Mouse (Mus musculus) megakaryocyte progenitor cell, adult 5-6 weeks (primary cell): ENCODE measurements at regions not wholly inside any gene's neighbourhood (a gene's known extent, or its start where the extent isn't known, plus 50 kb on each side); places are given as distances from the start of the nearest gene placed in this dataset.
A peak's percentile ranks its signal among the peaks of the same experiment; 100 is the strongest.

Source experiments
- ATAC-seq: replicated peaks from 2 replicates; pipeline ENCODE4 v1.8.0; 2016; ENCODE audit warnings: mild to moderate bottlenecking, moderate TSS enrichment, inconsistent platforms; ENCODE audit not compliant: poor library complexity

DNA sequence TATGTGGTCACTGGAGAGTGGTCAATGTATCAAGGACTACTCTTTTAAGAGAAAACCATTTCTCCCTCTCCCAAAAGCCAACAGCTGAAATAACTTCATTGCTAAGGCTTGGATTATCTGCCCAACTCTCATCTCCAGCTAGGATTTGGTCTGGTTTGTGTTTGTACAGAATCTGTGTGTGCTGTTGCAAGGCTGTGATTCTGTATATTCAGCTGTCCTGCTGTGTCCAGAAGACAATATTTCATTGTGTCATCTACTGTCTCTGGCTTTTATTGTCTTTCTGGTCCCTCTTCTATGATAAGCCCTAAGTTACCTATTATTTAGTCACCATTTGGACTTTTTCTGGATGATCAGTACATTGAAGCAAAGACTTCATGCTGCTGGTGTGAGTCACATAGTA, 110.9 kb downstream of the Cenpc1 start:
- ATAC-seq, result no peak

DNA sequence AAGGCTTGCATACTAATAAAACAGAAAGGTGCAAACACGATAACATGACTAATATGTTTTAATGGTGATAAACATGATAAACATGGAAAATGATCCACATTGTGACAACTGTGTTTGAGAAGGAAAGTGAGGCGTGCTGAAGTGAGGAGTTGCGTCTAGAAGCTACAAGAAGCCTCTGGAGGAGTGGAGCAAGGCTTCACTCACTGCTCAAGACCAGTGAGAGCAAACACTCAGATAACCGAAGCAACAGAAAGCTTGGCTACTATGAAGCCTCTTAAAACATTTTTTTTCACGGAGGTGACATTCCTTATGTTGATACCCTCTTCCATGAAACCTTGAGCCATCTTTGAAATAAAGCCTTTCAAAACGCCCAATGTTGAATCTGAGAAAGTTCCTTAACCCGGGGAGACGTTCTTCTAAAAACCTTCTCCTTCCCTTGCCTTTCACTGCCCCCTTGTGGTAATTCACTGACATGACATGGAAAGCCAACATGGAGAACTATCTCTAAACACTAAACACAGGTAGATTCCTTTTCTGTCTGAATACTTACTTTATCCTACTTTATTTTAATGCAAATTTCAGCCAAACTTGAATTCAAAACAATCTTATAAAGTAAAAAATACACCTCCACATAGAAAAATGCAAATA, 128.6 kb downstream of the Cenpc1 start:
- ATAC-seq, result peak; percentile 85

- no peak for ATAC-seq
Measured at GRCm38 (mm10) chr5:85918288-85918687, 147.1 kb downstream of the Cenpc1 start.

DNA sequence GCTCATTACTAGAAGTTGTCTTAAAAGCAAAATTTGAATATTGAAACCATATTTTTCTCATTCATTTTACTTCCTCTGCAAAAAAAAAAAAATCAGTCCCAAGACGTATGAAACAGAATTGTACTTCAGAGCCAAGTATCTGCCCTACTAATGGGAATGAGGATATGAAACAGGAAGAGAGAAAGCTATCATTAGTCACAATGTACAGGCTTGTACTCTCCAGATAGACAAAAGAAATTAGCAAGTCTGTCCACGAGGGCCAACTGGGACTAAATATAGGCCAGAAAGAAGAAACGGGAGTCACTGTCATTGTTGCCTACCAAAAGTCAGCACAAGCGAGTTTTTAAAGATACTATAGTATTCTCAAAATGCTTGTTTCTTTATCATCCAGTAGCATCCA, 150.4 kb downstream of the Cenpc1 start:
- peak; percentile 84 for ATAC-seq

DNA sequence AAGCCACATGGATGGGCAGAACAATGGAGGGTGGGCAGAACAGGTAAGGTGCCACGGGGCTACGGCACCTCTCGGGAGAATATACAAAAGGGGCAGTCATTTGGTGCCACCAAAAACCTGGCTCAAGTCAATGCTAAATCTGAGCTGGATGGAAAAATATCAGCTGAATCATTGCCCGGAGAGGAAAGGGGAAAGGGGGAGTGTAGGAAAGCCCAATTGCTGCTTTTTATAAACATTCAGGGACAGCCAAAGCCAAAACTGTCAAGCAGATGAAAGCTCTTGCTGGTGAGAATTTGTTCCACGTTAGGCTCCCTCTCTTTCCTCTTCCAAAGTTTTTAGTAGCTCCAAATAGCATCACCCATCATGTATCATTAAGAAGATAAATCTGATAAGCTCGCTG, 168.9 kb downstream of the Cenpc1 start:
- no peak for ATAC-seq

- ATAC-seq, result no peak
Measured at GRCm38 (mm10) chr5:85895814-85896213, 169.6 kb downstream of the Cenpc1 start.

GRCm38 (mm10) chr5:85870311-85870710, 195.1 kb downstream of the Cenpc1 start:
- no peak for ATAC-seq

- ATAC-seq, result no peak
Measured at GRCm38 (mm10) chr5:85832556-85832955, 232.8 kb downstream of the Cenpc1 start.

DNA sequence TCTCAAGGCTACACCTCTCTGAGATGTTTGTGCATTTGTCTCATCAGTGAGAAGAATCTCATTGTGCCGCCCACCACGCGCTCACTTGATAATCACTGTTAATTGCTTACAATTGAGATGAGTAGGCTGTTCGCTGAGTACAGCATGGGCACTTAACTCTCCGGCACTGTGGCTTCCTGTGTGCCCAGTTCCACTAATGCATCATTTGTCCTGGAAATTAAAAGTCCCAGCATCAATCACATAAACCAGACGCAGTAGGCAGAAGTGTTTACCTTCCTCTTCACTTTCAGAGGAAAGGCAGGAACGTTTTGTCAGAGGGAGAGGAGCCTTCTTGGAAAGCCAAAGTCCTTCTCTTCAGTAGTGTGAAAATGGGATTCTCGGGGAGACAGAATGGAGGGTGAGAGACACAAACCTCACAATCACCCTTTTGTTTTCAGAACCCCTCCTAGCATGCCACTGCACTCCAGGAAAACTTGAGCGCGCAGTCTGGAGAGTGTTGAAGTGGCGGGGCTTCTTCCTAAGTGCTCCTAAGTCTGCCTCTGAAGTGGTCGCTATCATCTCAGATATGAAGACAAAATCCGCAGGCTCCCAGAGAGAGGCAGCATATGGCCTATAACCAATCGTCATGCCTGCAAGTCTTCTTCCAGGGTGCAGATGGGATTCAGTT, 269.7 kb downstream of the Cenpc1 start:
- ATAC-seq, result no peak

DNA sequence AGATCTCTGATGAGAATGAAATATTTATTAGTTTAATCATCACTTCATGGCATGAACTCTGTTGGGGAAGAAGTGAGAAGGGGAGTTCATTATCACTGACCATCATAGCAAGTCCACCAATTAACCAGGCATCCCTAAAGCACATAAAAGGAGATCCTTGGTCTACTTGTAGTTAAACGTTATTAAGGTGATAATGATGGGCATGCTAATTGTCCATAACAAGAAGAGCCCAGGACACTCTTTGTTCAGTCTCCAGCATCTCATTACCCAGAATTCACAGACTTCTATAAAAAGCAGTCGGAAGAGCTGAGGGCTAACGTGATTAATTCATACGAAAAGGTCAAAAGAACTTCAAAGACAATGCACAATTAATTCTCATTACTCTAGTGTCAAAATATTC, 272.2 kb downstream of the Cenpc1 start:
- ATAC-seq, result no peak

DNA sequence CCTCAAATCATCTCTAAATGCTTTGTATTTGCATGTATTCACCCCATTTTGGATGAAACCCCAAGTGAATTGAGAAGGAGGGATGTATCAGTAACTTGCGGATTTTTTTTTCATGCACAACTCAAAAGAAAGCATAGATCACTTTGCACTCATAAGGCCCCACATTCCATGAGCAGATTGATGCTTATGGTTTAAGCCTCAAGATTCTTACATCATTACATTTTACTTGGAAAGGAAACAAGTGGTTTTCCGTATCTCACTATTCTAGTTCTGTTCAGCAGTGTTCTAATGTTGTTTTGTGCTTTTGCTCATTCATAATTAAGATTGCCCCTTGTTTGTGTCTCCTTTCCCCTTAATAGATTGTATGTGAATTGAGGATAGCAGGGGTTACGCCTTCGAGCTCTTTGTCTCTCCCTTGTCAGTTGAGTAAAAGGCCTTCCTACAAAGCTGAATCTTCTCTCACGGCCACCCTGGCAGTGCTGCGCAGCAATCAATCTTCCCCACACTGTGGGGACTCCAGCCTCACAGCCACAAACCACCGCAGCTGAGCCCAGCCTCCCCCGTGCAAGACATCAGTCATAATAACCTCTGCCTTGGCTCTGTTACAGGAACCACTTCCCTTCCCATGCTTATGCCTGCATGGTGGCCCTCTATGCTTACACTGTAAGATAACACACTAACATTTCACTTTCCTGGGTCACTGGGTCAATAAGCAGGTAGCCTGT, 284.5 kb downstream of the Cenpc1 start:
- peak; percentile 100 for ATAC-seq

- ATAC-seq, result no peak
Measured at GRCm38 (mm10) chr5:85780017-85780416, 285.4 kb downstream of the Cenpc1 start.

DNA sequence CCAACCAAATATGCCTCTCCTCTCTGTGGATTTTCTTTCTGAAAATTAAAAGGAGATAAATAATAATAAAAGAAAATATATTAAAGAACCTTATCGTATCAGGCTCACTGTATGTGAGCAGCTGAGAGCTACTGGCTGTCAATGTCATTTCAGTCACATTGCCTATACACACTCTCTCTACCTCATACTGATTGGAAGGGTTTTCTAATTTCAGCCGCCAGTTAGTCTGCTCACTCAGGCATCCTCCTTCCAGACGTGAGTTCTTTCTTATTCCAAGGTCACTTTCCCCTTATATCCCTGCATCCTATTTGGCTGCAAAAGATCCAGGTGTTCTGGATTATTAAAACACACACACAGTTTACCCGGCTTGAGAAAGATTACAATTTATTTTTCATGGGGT, 286.2 kb downstream of the Cenpc1 start:
- ATAC-seq, result no peak

DNA sequence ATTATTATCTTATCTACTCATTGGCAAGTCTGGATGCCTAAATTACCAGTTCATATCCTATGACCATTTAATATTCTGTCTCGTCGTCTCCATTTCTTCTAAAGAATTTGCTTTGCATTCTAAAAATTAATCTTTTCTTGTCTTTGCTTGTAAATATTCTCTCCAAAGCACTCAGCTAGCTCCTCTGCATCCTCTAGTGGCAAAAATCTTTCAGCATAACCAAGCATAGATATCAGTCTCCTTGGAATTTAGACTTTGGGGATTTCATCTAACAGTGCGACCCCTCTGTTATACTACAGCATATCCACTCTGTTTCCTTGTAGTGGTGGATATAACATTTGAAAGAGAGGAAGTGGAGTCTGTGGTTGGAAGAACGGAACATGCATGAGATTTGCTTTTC, 292.7 kb downstream of the Cenpc1 start:
- ATAC-seq, result no peak; the same call in 1 of the 2 replicates

DNA sequence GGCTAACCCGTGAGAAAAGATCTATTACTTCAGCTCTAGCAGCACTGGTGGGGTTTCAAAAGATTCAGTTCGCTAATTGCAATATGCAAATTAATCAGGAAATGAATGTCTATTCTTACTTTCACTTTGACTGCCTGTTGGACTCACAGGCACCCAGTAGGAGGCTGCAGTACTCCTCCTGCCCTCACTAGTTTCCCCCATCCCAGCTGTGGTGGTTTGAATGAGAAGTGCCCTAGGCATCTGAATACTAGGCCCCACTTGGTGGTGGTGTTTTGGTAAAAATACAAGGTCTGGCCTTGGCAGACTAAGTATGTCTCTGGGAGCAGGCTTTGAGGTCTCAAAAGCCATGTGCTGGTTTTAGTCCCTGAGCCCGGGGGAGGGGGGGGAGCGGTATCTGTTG, 293.3 kb downstream of the Cenpc1 start:
- peak; percentile 99 for ATAC-seq

DNA sequence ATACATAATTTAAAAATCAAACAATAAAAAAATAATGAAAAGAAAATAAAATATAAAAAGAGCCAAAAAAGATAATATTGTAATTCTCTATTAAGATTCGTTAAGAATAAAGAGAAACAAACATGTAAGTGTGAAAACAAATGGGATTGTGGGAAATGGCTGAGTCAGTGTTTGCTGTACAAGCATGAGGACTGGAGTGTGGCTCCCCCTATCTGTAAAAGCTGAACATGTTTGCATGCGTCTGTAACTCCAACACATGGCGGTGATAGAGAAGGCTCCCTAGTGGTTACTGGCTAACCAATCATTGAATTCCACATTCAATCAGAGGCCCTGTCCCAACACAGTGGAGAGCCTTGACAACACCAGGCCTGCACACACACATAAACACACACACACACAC, 298.2 kb downstream of the Cenpc1 start:
- peak; percentile 46 for ATAC-seq

- no peak for ATAC-seq
Measured at GRCm38 (mm10) chr5:85756716-85757115, 308.7 kb downstream of the Cenpc1 start.

GRCm38 (mm10) chr5:85754227-85754626, 311.2 kb downstream of the Cenpc1 start:
- no peak for ATAC-seq

DNA sequence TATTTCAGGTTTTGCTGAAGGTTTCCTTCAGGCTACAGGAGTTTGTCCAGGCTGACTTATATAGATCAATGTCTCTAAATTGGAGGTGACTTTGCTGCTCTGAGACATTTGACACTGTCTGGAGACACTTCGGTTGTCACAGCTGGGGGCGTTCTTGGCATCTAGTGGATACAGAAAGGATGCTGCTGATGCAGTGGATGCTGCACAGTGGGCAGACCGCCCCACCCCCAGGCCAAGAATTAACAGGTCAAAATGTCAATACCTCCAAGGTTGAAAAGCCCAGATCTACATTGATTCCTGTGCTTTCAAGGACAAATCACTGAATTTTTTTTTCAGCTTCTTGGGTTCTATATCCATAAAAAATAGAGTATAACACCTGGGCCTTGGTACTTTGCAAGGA, 312.3 kb downstream of the Cenpc1 start:
- ATAC-seq, result no peak

- no peak for ATAC-seq
Measured at GRCm38 (mm10) chr5:85751649-85752048, 313.7 kb downstream of the Cenpc1 start.

DNA sequence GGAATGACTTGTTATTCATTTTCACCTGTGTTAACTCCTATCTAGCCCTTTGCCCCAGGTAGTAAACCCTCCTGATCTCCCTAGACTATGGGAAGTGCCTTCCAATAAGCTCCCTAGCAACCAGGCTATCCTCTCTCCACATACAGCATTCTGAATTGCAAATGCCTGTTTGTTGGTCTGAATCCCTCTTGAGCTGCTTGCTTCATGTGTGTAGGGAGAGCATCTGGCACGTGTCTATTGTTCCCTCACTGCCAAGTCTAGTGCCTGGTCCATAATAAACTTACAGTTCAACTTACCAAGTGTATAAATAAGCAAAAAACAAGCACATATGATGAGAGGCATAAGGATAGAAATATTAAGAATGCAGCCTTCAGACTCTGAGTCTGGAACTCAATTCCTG, 314.5 kb downstream of the Cenpc1 start:
- no peak for ATAC-seq

DNA sequence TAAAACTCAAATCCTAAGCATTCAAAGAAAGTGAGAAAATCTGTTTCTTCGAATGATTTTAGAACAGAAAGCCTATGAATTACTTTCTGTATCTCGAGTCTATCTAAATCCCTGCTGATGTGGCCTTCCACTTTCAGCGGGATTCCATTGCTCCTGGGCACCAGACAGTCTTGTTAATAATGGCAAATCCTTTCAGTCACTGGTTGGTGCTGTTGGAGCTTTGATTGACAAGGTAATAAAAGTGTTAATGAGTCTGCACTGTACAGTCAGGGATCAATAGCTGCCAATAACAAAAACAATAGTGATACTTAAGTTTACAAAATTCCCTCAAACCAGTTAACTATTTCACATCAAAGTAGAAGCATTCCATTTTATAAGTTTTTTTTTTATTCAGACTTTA, 335.8 kb downstream of the Cenpc1 start:
- ATAC-seq, result no peak
